In the genomic region with DNA sequence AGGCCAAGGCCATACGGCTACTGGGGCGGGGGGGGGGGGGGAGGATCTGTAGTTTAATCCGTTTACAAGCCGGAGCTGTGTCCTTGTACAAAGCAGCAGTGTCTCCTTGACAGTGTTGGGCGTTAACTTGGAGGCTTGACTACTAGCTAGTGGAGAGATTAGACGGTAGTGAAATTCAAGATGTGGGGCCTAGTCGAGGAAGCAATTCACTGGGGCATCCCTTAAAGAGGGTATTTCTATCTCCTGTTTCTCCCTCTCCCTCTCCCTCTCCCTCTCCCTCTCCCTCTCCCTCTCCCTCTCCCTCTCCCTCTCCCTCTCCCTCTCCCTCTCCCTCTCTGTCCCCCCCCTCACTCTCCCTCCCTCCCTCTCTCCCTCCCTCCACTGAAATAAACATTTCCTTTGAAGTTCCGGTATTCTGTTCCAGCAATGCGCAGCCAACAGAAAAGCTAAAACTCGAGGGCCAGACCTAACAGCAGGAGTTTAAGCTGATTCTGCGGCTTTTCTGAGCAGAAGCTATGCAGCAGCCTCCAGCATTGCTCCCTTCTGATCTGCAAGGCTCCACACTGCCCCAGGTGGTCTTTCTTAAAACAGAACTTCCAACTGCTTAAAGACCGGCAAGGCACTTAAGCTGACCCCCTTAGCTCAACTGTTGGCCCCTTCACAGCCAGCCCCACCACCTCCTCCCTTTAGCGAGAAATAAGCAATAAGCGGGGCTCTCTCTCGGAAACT, we compare ENCODE assay signal across 9 mouse cellular contexts. TPM values are rescaled to one million over a fixed set of nuclear protein-coding genes. Genes with fewer than 3 reads are reported as not detected.
A peak's percentile ranks its signal among the peaks of the same experiment; 100 is the strongest.
DNase-seq lines count a peak whose midpoint lies in the region; ATAC-seq and TF ChIP-seq lines count a peak whose summit lies in the region.
"Had no signal": no experiment of that assay in that cellular context is flagged by ENCODE, and none has a peak within 500 bp of the region (broad histone marks: within the 10 kb centered on the region; RNA-seq: fewer than 3 reads in every experiment).

No protein-coding gene starts in this region.

- peaks cover 9% of the 10 kb centered on the region; the same call in 1 of the 2 replicates for H3K27me3 ChIP-seq in heart, embryonic 10.5 days (ENCODE audit: insufficient read depth, poor library complexity, severe bottlenecking)
- no peaks in the 10 kb centered on the region for H3K27me3 ChIP-seq in kidney, postnatal 0 days (ENCODE audit: insufficient read depth, low read length)
- H3K27me3 ChIP-seq in lung, postnatal 0 days (replicated peaks; ENCODE audit: insufficient read depth, low read length), result no peaks in the 10 kb centered on the region

- H3K4me1 ChIP-seq in heart, embryonic 10.5 days, result peaks cover 13% of the 10 kb centered on the region; the same call in 1 of the 2 replicates
- no peaks in the 10 kb centered on the region for H3K4me1 ChIP-seq in kidney, postnatal 0 days (replicated peaks; ENCODE audit: insufficient read depth, low read length)
- no peaks in the 10 kb centered on the region for H3K4me1 ChIP-seq in lung, postnatal 0 days (ENCODE audit: insufficient read depth, low read depth, low read length)

- 2% methylated on average over 15 of the region's 15 CpGs for WGBS in heart, embryonic 10.5 days
- WGBS in kidney, postnatal 0 days, result 4% methylated on average over 15 of the region's 15 CpGs
- 3% methylated on average over 15 of the region's 15 CpGs for WGBS in lung, postnatal 0 days

- no peaks in the 10 kb centered on the region for H3K9me3 ChIP-seq in heart, embryonic 10.5 days
- no peaks in the 10 kb centered on the region for H3K9me3 ChIP-seq in kidney, postnatal 0 days (replicated peaks; ENCODE audit: low read length)
- H3K9me3 ChIP-seq in lung, postnatal 0 days (ENCODE audit: low read length), result no peaks in the 10 kb centered on the region
- H3K9me3 ChIP-seq: G1E had no signal

- peak; percentile 64; the same call in 1 of the 2 replicates for ATAC-seq in kidney, postnatal 0 days (replicated peaks; ENCODE audit: low FRiP score, low read depth)
- peak; percentile 54 for ATAC-seq in lung, postnatal 0 days

- peak; percentile 79 for DNase-seq in heart, embryonic 10.5 days (ENCODE audit: low spot score)
- no peak for DNase-seq in heart, adult 9 months (ENCODE audit: low spot score in 2 of 2)
- peak; percentile 64 for DNase-seq in WW6 (ENCODE audit: low read depth, low spot score)
- DNase-seq in forelimb bud, embryonic 11.5 days (ENCODE audit: low read depth, low spot score), result peak; percentile 74
- peak; percentile 93 for DNase-seq in kidney, postnatal 0 days (ENCODE audit: low spot score)
- peak; percentile 75 for DNase-seq in lung, postnatal 0 days (ENCODE audit: low spot score)
- peak; percentile 31 for DNase-seq in right cerebral cortex, postnatal 25 days
- DNase-seq in cerebellum, adult 8-10 months, result no peak

- peak overlapping the region; percentile 41 for H3K4me2 ChIP-seq in kidney, postnatal 0 days (ENCODE audit: low read length)
- 0 out of 2 replicates have a peak overlapping the region, but pooled peaks have one; percentile 14 for H3K4me2 ChIP-seq in lung, postnatal 0 days (replicated peaks; ENCODE audit: low read depth, low read length)

- TF ChIP-seq CTCF in kidney, postnatal 0 days (IDR thresholded peaks at IDR 0.05; ENCODE audit: low read depth), result peak; percentile 67
- TF ChIP-seq CTCF in lung, postnatal 0 days (IDR thresholded peaks at IDR 0.05), result peak; percentile 62

- H3K27ac ChIP-seq in heart, embryonic 10.5 days, result no peak overlapping the region
- no peak overlapping the region for H3K27ac ChIP-seq in kidney, postnatal 0 days
- no peak overlapping the region for H3K27ac ChIP-seq in lung, postnatal 0 days (ENCODE audit: low read length)

- no peaks in the 10 kb centered on the region for H3K36me3 ChIP-seq in heart, embryonic 10.5 days
- no peaks in the 10 kb centered on the region for H3K36me3 ChIP-seq in kidney, postnatal 0 days (ENCODE audit: insufficient read depth, low read length)
- H3K36me3 ChIP-seq in lung, postnatal 0 days (ENCODE audit: insufficient read depth, low read length), result no peaks in the 10 kb centered on the region
- H3K36me3 ChIP-seq: G1E had no signal

- no peak for TF ChIP-seq EP300 in lung, postnatal 0 days (IDR thresholded peaks at IDR 0.05)

- H3K4me3 ChIP-seq in heart, embryonic 10.5 days, result peak overlapping the region; percentile 37
- H3K4me3 ChIP-seq in kidney, postnatal 0 days (replicated peaks; ENCODE audit: low read depth, low read length), result no peak overlapping the region
- no peak overlapping the region for H3K4me3 ChIP-seq in lung, postnatal 0 days (ENCODE audit: low read depth, low read length)

- H3K9ac ChIP-seq in kidney, postnatal 0 days (ENCODE audit: low read depth, low read length), result peak overlapping the region; percentile 35; the same call in 1 of the 2 replicates
- H3K9ac ChIP-seq in lung, postnatal 0 days (replicated peaks; ENCODE audit: low read depth), result no peak overlapping the region

RNA-seq across cellular contexts. Expression of a gene that starts 21.0 kb away (rescaled TPM):
- 117 and 141 TPM in 2 replicates for polyA plus RNA-seq in heart, embryonic 10.5 days (2016; fragmentation: Nextera tagmentation; extraction: Ambion mirVana)
- 83.4 and 87.7 TPM in 2 replicates for polyA plus RNA-seq in kidney, postnatal 0 days (2015; fragmentation: Nextera tagmentation; extraction: Ambion mirVana)
- 56.5 and 60.8 TPM in 2 replicates for polyA plus RNA-seq in lung, postnatal 0 days (2015; fragmentation: Nextera tagmentation; extraction: Ambion mirVana)

RNA-seq across cellular contexts. Expression of a gene that starts 55.9 kb away (rescaled TPM):
- 5.9 and 10.4 TPM in 2 replicates for polyA plus RNA-seq in heart, embryonic 10.5 days (2016; fragmentation: Nextera tagmentation; extraction: Ambion mirVana)
- polyA plus RNA-seq in kidney, postnatal 0 days (2015; fragmentation: Nextera tagmentation; extraction: Ambion mirVana), result 6.8 and 8.0 TPM in 2 replicates
- 2.6 and 2.8 TPM in 2 replicates for polyA plus RNA-seq in lung, postnatal 0 days (2015; fragmentation: Nextera tagmentation; extraction: Ambion mirVana)

Comparison
In these comparisons a context has a peak if more than half of its experiments do, and no peak if none do; other contexts are left out.
1. DNase-seq: peak in heart, embryonic 10.5 days (single experiment), WW6 (single experiment), forelimb bud, embryonic 11.5 days (single experiment), kidney, postnatal 0 days (single experiment), lung, postnatal 0 days (single experiment) and right cerebral cortex, postnatal 25 days (single experiment); none in heart, adult 9 months (0 of 2) and cerebellum, adult 8-10 months (single experiment).